Mouse (Mus musculus) T-cell, adult 2 months (primary cell): Measurements from ENCODE around the gene Efcc1.

Experiments used
- DNase-seq: peaks from one replicate; pipeline ENCODE4 v3.0.0; 2022; ENCODE audit warnings: low spot score

Efcc1 gene

GRCm38 (mm10) chr6:87730591-87731462 is at the start of gene Efcc1:
TSS of gene Efcc1 (plus strand) at chr6:87730869.
- DNase-seq, result no peak

GRCm38 (mm10) chr6:87695947-87696346 is 34.7 kb upstream of the Efcc1 start:
- no peak for DNase-seq

- DNase-seq, result no peak
Measured at GRCm38 (mm10) chr6:87696544-87696943, 34.1 kb upstream of the Efcc1 start.

- DNase-seq, result no peak
Measured at GRCm38 (mm10) chr6:87706246-87706645, 24.4 kb upstream of the Efcc1 start.

GRCm38 (mm10) chr6:87712311-87712710 is 18.4 kb upstream of the Efcc1 start:
- DNase-seq, result no peak

GRCm38 (mm10) chr6:87714091-87714490 is 16.6 kb upstream of the Efcc1 start:
- no peak for DNase-seq

GRCm38 (mm10) chr6:87722631-87723030 is 8.0 kb upstream of the Efcc1 start:
- DNase-seq, result peak; percentile 53

- DNase-seq, result peak; percentile 35
Measured at GRCm38 (mm10) chr6:87725267-87725912, 5.3 kb upstream of the Efcc1 start.

GRCm38 (mm10) chr6:87728102-87728501 is 2.6 kb upstream of the Efcc1 start:
- DNase-seq, result no peak

- DNase-seq, result no peak
Measured at GRCm38 (mm10) chr6:87730141-87730540, 528 bp upstream of the Efcc1 start.

- no peak for DNase-seq
Measured at GRCm38 (mm10) chr6:87731463-87732095, 910 bp downstream of the Efcc1 start.

- DNase-seq, result no peak
Measured at GRCm38 (mm10) chr6:87732151-87733011, 1.7 kb downstream of the Efcc1 start.

GRCm38 (mm10) chr6:87733131-87733930 is 2.7 kb downstream of the Efcc1 start:
- DNase-seq, result no peak

- DNase-seq, result no peak
Measured at GRCm38 (mm10) chr6:87734136-87734535, 3.5 kb downstream of the Efcc1 start.

GRCm38 (mm10) chr6:87736923-87737322 is 6.3 kb downstream of the Efcc1 start:
- DNase-seq, result no peak

GRCm38 (mm10) chr6:87737921-87738626 is 7.4 kb downstream of the Efcc1 start:
- DNase-seq, result no peak

GRCm38 (mm10) chr6:87739898-87740297 is 9.2 kb downstream of the Efcc1 start:
- DNase-seq, result no peak

GRCm38 (mm10) chr6:87740496-87740895 is 9.8 kb downstream of the Efcc1 start:
- no peak for DNase-seq

- peak; percentile 36 for DNase-seq
Measured at GRCm38 (mm10) chr6:87741978-87742377, 11.3 kb downstream of the Efcc1 start.

GRCm38 (mm10) chr6:87742804-87743203 is 12.1 kb downstream of the Efcc1 start:
- peak; percentile 28 for DNase-seq
